Mouse (Mus musculus) CH12.LX (cell line): ENCODE measurements at regions not wholly inside any gene's neighbourhood (a gene's known extent, or its start where the extent isn't known, plus 50 kb on each side); places are given as distances from the start of the nearest gene placed in this dataset.

Experiments
- DNase-seq: peaks from one replicate; pipeline ENCODE4 v3.0.0-alpha.2; 2013; ENCODE audit errors: extremely low read depth
- H3K27ac ChIP-seq: 2 replicates; pipeline ENCODE4 v1.5.1; 2012; ENCODE audit warnings: low read depth, mild to moderate bottlenecking, control low read depth, moderate library complexity; ENCODE audit not compliant: insufficient read depth
- H3K27me3 ChIP-seq: replicated peaks from 2 replicates; pipeline ENCODE3; 2012; ENCODE audit warnings: inconsistent platforms
- H3K36me3 ChIP-seq, 2 experiments: replicated peaks in 1 of 2; 2 replicates each; pipeline versions ENCODE3 to v1.6.1; 2012; ENCODE audit warnings: inconsistent platforms in 1 of 2, low read length in 1 of 2, mild to moderate bottlenecking in 1 of 2, mixed read lengths in 1 of 2, moderate library complexity in 1 of 2; ENCODE audit not compliant: control insufficient read depth in 1 of 2, insufficient read depth in 1 of 2
- H3K4me1 ChIP-seq, 2 experiments: 2 replicates each; pipeline ENCODE4 v1.6.1; 2012; ENCODE audit warnings: inconsistent platforms in 1 of 2, moderate library complexity in 1 of 2; ENCODE audit not compliant: insufficient read depth in 2 of 2, control insufficient read depth in 1 of 2
- H3K4me2 ChIP-seq: 2 replicates; pipeline ENCODE4 v1.6.1; 2012; ENCODE audit warnings: low read depth, mild to moderate bottlenecking, control low read depth; ENCODE audit not compliant: poor library complexity, insufficient read depth, severe bottlenecking
- H3K4me3 ChIP-seq, 3 experiments: fragments of 150-350 bp in 1 of 3; sonication (generic) in 1 of 3; replicated peaks in 1 of 3; 2 replicates each; pipeline versions ENCODE3 to v1.5.1; 2011 to 2012; ENCODE audit warnings: low read depth in 2 of 3, low read length in 2 of 3, mild to moderate bottlenecking in 2 of 3, moderate library complexity in 2 of 3, control low read depth in 1 of 3, improper control_type of control experiment in 1 of 3, inconsistent platforms in 1 of 3, mixed read lengths in 1 of 3; ENCODE audit not compliant: poor library complexity in 1 of 3
- H3K79me2 ChIP-seq: replicated peaks from 2 replicates; pipeline ENCODE4 v1.6.1; 2012; ENCODE audit warnings: mild to moderate bottlenecking, moderate library complexity; ENCODE audit not compliant: control insufficient read depth, poor library complexity, insufficient read depth, severe bottlenecking; ENCODE audit errors: extremely low read depth
- H3K9ac ChIP-seq: 2 replicates; pipeline ENCODE4 v1.6.1; 2012; ENCODE audit warnings: low read depth, mild to moderate bottlenecking, control low read depth, moderate library complexity; ENCODE audit not compliant: insufficient read depth
- H3K9me3 ChIP-seq: replicated peaks from 2 replicates; pipeline ENCODE3; 2012; ENCODE audit warnings: low read length, inconsistent platforms, mixed read lengths
- BHLHE40 ChIP-seq: IDR thresholded peaks from 2 replicates; pipeline ENCODE4 v1.6.1; 2011; ENCODE audit warnings: mild to moderate bottlenecking, low read depth, low read length, improper control_type of control experiment
- CHD1 ChIP-seq: IDR thresholded peaks from 2 replicates; pipeline ENCODE4 v1.6.1; 2012; ENCODE audit warnings: low read depth, low read length, improper control_type of control experiment, inconsistent platforms
- CHD2 ChIP-seq: IDR thresholded peaks from 2 replicates; pipeline ENCODE4 v1.6.1; 2011; ENCODE audit warnings: low read length, improper control_type of control experiment
- ELF1 ChIP-seq: IDR thresholded peaks from 2 replicates; pipeline ENCODE4 v1.6.1; 2014; ENCODE audit warnings: low read depth, mild to moderate bottlenecking, inconsistent platforms, low read length, improper control_type of control experiment
- EP300 ChIP-seq: IDR thresholded peaks from 2 replicates; pipeline ENCODE4 v1.6.1; 2011; ENCODE audit warnings: low read length, improper control_type of control experiment
- ETS1 ChIP-seq: conservative IDR thresholded peaks from 2 replicates; pipeline ENCODE4 v1.6.1; 2012; ENCODE audit warnings: low read depth, mild to moderate bottlenecking, inconsistent platforms, low read length, improper control_type of control experiment, moderate library complexity
- HCFC1 ChIP-seq: IDR thresholded peaks from 2 replicates; pipeline ENCODE4 v1.6.1; 2012; ENCODE audit warnings: low read depth, mild to moderate bottlenecking, inconsistent platforms, low read length, improper control_type of control experiment
- IRF4 ChIP-seq: IDR thresholded peaks from 2 replicates; pipeline ENCODE4 v1.6.1; 2014; ENCODE audit warnings: low read depth, mild to moderate bottlenecking, inconsistent platforms, low read length, improper control_type of control experiment
- JUN ChIP-seq: IDR thresholded peaks from 2 replicates; pipeline ENCODE4 v1.6.1; 2011; ENCODE audit warnings: low read depth, mild to moderate bottlenecking, low read length, improper control_type of control experiment, moderate library complexity; ENCODE audit not compliant: insufficient read depth
- MEF2A ChIP-seq: IDR thresholded peaks from 2 replicates; pipeline ENCODE4 v1.6.1; 2014; ENCODE audit warnings: low read depth, mild to moderate bottlenecking, inconsistent platforms, low read length, improper control_type of control experiment, borderline replicate concordance
- MXI1 ChIP-seq: IDR thresholded peaks from 2 replicates; pipeline ENCODE4 v1.6.1; 2011; ENCODE audit warnings: mild to moderate bottlenecking, low read depth, low read length, improper control_type of control experiment
- MYC ChIP-seq: IDR thresholded peaks from 2 replicates; pipeline ENCODE4 v1.6.1; 2011; ENCODE audit warnings: low read depth, mild to moderate bottlenecking, improper control_type of control experiment, low read length
- NRF1 ChIP-seq: IDR thresholded peaks from 2 replicates; pipeline ENCODE4 v1.6.1; 2014; ENCODE audit warnings: low read depth, mild to moderate bottlenecking, inconsistent platforms, low read length, improper control_type of control experiment, moderate library complexity
- PAX5 ChIP-seq: IDR thresholded peaks from 2 replicates; pipeline ENCODE4 v1.6.1; 2012; ENCODE audit warnings: low read length, inconsistent platforms, mixed read lengths
- POLR2A ChIP-seq: IDR thresholded peaks from 2 replicates; pipeline ENCODE4 v1.6.1; 2011; ENCODE audit warnings: low read depth, mild to moderate bottlenecking, improper control_type of control experiment, low read length
- RCOR1 ChIP-seq: conservative IDR thresholded peaks from 2 replicates; pipeline ENCODE4 v1.6.1; 2012; ENCODE audit warnings: low read depth, mild to moderate bottlenecking, inconsistent platforms, low read length, improper control_type of control experiment
- SIN3A ChIP-seq: IDR thresholded peaks from 2 replicates; pipeline ENCODE4 v1.6.1; 2012; ENCODE audit warnings: low read length, improper control_type of control experiment, inconsistent platforms
- SMC3 ChIP-seq: IDR thresholded peaks from 2 replicates; pipeline ENCODE4 v1.6.1; 2011; ENCODE audit warnings: low read depth, low read length, improper control_type of control experiment
- USF2 ChIP-seq: conservative IDR thresholded peaks from 2 replicates; pipeline ENCODE4 v1.6.1; 2011; ENCODE audit warnings: low read depth, low read length, improper control_type of control experiment
- ZKSCAN1 ChIP-seq: IDR thresholded peaks from 2 replicates; pipeline ENCODE4 v1.6.1; 2012; ENCODE audit warnings: low read depth, inconsistent platforms, low read length, improper control_type of control experiment, borderline replicate concordance
- dilution Hi-C: fragments of 300-500 bp; cut with MboI; formaldehyde crosslinking; loops from 2 replicates; pipeline ENCODE4 v1.14.3; 2020; ENCODE audit warnings: low sequenced_read_pairs; ENCODE audit not compliant: extremely low pct_unique_long_range_greater_than_20kb, extremely low pct_ligation_motif_present
- in situ Hi-C: fragments of 300-500 bp; cut with MboI; formaldehyde crosslinking; loops from 3 replicates; pipeline ENCODE4 v1.14.3; 2019; ENCODE audit warnings: low sequenced_read_pairs, low pct_ligation_motif_present, low pct_unique_long_range_greater_than_20kb, mixed read lengths

GRCm38 (mm10) chr9:80920304-80920703, 455.0 kb upstream of the Impg1 start:
- no peak overlapping the region for H3K4me3 ChIP-seq
- no peaks in the 10 kb centered on the region for H3K36me3 ChIP-seq
- H3K27ac ChIP-seq, result no peak overlapping the region
- TF ChIP-seq IRF4, result no peak
- TF ChIP-seq POLR2A, result no peak
- TF ChIP-seq ZKSCAN1, result no peak
- no peak for TF ChIP-seq MEF2A
- TF ChIP-seq NRF1, result no peak
- TF ChIP-seq PAX5, result no peak
- TF ChIP-seq ETS1, result no peak
- TF ChIP-seq CHD1, result no peak
- TF ChIP-seq USF2, result no peak
- no peaks in the 10 kb centered on the region for H3K27me3 ChIP-seq
- dilution Hi-C loops (no loop called here), in situ Hi-C loops (no loop called here)
- H3K9me3 ChIP-seq, result no peaks in the 10 kb centered on the region
- DNase-seq, result no peak
- H3K4me2 ChIP-seq, result no peak overlapping the region
- no peaks in the 10 kb centered on the region for H3K4me1 ChIP-seq
- no peaks in the 10 kb centered on the region for H3K79me2 ChIP-seq
- no peak overlapping the region for H3K9ac ChIP-seq

GRCm38 (mm10) chr9:80913867-80914266, 448.6 kb upstream of the Impg1 start:
- in situ Hi-C loops, result no loop called here
- no peak for TF ChIP-seq JUN
- no peak for TF ChIP-seq ELF1
- TF ChIP-seq EP300, result no peak
- TF ChIP-seq SMC3, result no peak
- TF ChIP-seq MYC, result no peak
- no peak for TF ChIP-seq RCOR1
- no peak for TF ChIP-seq MXI1
- no peak for TF ChIP-seq CHD2
- no peak for TF ChIP-seq HCFC1
- no peak for TF ChIP-seq BHLHE40
- no peak for TF ChIP-seq SIN3A
- TF ChIP-seq ZKSCAN1, result no peak
- no peak for DNase-seq
- H3K4me1 ChIP-seq, result no peaks in the 10 kb centered on the region
- H3K9ac ChIP-seq, result no peak overlapping the region
- no peaks in the 10 kb centered on the region for H3K36me3 ChIP-seq
- H3K27me3 ChIP-seq, result no peaks in the 10 kb centered on the region
- H3K9me3 ChIP-seq, result no peaks in the 10 kb centered on the region
- no peak overlapping the region for H3K27ac ChIP-seq
- no peak overlapping the region for H3K4me2 ChIP-seq
- dilution Hi-C loops, result no loop called here
- H3K79me2 ChIP-seq, result no peaks in the 10 kb centered on the region
- H3K4me3 ChIP-seq, result no peak overlapping the region
